Mouse (Mus musculus): Measurements from ENCODE around the gene Cd69.

- TF ChIP-seq POLR2A (IDR thresholded peaks at IDR 0.05; ENCODE audit: borderline replicate concordance, insufficient read depth, low read length) (no peak), CTCF (IDR thresholded peaks at IDR 0.05; ENCODE audit: borderline replicate concordance, insufficient read depth, low read depth, low read length) (no peak)
These were observed 33.8 kb downstream of the Cd69 start for GRCm38 (mm10) chr6:129241471-129241870.

Data from cerebellum, adult 2 months (tissue).